Mouse (Mus musculus) heart, postnatal 0 days (tissue): Measurements from ENCODE around the gene Trp53.

Experiments used
- CTCF ChIP-seq: IDR thresholded peaks from 2 replicates; pipeline ENCODE4 v1.5.1; 2016; ENCODE audit warnings: antibody characterized with exemption, control low read depth, low read depth
- EP300 ChIP-seq: IDR thresholded peaks from 2 replicates; pipeline ENCODE4 v1.6.1; 2016; ENCODE audit warnings: antibody characterized with exemption, low read depth

DNA sequence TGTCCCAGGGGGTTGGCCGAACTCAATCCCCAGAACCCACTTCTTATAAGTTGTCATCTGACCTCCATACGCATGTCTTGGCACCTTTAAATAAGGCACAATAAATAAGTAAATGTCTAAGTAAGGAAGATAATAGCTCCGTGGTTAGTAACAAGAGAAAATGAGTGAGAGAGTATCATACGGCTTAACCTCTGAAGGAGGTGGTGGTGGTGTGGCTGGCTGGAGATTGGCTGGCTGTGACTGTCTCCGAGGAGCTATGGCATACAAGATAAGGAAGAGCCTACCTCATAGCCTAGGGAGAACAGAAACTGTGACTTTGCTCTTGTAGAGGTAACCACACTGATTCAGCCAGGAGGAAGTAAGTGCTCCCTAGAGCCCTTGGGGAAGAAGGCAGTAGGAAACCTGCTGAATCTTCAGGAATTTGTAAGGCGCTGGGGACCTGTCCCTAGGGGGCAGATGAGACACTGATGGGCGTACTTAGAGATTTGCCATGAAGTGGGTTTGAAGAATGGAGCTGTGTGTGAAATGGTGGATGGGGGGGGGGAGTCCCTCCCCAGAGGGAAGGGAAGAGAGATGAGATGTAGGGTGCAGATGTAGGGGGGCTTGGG is 5.7 kb downstream of the Trp53 start:
- TF ChIP-seq CTCF: no peak
- TF ChIP-seq EP300: no peak
